Mouse (Mus musculus): ENCODE results near the gene Lin7a. TPM values are rescaled to one million over a fixed set of nuclear protein-coding genes. Genes with fewer than 3 reads are reported as not detected.

Gene Lin7a
- polyA plus RNA-seq, 1 experiment from 2014 or later, result 45.3 TPM

Other genes starting within 250 kb of the Lin7a start
- 0.76 and 0.96 TPM in 2 replicates for gene Acss3, start 148.0 kb upstream of the Lin7a start, polyA plus RNA-seq (2015; fragmentation: Nextera tagmentation; extraction: Ambion mirVana)
- gene Myf5, start 214.4 kb downstream of the Lin7a start, polyA plus RNA-seq (2015; fragmentation: Nextera tagmentation; extraction: Ambion mirVana), result not detected in 2 replicates
- gene Myf6, start 223.1 kb downstream of the Lin7a start, polyA plus RNA-seq (2015; fragmentation: Nextera tagmentation; extraction: Ambion mirVana), result not detected in 2 replicates

All from midbrain, embryonic 15.5 days (tissue).